Mouse (Mus musculus): Measurements from ENCODE around the gene Rad51b.

Gene Rad51b

GRCm38 (mm10) chr12:79535532-79536437 lies 238.7 kb downstream of the Rad51b start:
- DNase-seq, result no peak

- no peak for DNase-seq
Observed at GRCm38 (mm10) chr12:79540176-79540575, 243.1 kb downstream of the Rad51b start.

GRCm38 (mm10) chr12:79541581-79541980 lies 244.5 kb downstream of the Rad51b start:
- DNase-seq, result peak; percentile 70 to 92

GRCm38 (mm10) chr12:79545063-79545462 lies 248.0 kb downstream of the Rad51b start:
- DNase-seq, result no peak

DNA sequence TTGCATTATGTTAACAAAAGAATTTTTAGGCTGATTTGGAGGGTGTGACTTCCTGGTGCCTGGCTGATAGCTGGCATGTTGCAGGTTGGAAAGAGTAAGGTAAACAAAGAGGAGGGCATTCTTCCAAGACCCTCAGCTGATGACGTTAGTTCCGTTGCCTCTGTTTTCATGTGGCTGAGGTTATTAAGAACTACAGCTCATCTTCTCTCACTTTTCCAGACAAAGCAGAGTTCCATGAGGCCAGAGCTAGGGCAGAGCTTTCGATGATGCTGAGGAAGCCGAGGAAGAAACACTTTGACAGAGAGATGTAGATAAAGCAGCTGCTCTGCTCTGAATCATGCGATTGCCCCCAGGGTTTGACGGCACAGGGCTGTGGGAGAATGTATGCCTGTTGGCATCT lies 250.5 kb downstream of the Rad51b start:
- DNase-seq, result no peak

GRCm38 (mm10) chr12:79548607-79549330 lies 251.7 kb downstream of the Rad51b start:
- DNase-seq, result peak; percentile 51 to 67

- no peak for DNase-seq
Observed at GRCm38 (mm10) chr12:79550049-79550682, 253.1 kb downstream of the Rad51b start.

DNA sequence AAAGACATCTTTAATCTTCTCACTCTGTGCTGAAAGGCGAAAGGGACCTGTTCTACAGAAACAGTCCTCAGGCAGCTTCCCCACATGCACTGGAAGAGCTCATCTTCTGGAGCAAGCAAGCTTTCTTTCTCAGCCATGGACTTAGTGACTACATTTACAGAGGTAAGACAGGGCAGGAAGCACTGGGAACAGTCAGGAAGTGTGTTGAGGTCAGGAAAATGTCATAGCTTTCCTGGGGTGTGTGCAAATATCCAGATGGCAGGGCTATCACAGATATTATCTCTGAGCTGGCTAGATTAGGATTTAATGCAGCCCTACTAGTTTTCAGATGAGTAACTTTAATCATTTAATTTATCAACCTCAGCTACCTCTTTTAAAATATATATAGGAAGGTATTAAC lies 254.2 kb downstream of the Rad51b start:
- peak in 1 of 2 experiments; percentile 43 for DNase-seq

- no peak for DNase-seq
Observed at GRCm38 (mm10) chr12:79553056-79553455, 256.0 kb downstream of the Rad51b start.

DNA sequence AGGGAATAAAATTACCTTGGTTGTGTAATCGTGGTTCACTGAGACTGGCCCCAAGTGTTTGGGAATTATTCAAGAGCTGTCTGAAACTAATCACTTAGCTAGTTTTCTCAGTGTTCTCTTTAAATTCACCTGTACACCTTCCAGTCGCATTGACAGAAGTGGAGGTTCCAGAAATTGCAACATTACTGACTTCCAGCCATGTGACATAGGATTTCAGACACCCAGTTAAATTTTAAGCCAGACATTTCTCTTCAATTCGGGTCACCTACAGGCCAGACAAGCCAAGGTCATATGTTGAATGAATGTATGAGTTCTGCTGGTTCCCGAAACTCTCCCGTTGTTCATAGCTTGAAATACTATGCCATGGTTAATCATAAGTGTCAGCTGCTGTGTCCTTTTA lies 260.8 kb downstream of the Rad51b start:
- DNase-seq, result peak; percentile 34 to 86

DNA sequence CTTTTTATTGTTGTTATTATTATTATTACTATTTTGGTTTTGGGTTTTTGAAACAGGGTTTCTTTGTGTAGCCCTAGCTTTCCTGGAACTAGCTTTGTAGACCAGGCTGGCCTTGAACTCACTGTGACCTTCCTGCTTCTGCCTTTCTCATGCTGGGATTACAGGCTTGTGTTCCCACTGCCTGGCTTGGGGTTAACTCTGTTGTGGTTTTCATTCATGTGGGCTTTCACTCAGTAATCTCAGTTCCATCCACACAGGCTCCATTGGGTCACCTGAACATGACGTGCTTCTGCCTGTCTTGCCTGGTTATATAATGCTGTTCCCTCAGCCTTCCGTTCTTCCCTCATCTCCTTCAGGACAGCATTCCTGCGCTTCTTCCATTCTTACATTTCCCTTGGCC lies 261.6 kb downstream of the Rad51b start:
- DNase-seq, result no peak

- no peak for DNase-seq
Observed at GRCm38 (mm10) chr12:79559410-79560015, 262.4 kb downstream of the Rad51b start.

DNA sequence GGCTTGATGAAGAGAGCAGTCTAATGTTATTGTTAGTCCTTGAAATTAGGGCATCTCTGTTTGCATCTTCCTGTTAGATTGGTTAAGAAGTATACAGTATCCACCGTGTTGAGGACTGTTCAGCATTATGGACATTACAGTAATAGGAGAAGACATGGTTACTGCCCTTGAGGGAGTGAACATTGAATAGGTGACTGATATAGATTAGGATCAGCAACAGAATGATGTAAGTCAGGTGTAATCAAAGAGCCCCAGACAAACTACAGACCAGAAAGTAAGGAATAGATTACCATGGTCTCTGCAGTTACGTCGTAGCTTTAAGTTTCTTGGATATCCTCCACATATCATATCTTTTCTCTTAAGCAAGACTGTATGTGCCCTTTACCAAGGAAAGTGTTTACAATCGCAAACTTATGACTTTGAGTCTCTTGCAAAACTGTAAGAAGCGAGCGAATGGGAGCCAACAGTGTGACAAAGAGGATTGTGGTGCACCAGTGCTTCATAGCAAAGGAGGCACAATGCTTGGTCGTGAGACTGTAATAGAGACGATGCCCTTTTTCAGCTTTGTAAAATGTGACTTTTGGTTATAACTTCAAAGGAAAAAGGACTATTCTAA lies 263.1 kb downstream of the Rad51b start:
- no peak for DNase-seq

DNA sequence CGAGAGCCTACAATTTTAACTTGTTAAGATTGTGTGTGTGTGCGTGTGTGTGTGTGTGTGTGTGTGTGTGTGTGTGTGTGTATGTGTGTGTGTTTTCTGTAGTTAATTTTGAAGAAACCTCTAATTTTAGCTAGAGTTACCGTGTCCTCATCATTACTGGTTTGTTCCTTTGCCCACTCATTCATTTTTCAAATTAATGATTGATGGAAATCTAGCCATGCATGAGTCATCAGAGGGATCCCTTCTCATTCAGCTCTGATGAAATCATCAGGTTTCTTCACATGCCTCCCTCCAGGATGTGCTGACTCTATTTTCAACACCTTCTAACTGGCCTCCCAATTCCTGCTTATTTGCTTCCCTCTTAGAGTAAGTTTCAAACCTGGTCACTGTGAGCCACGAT lies 263.8 kb downstream of the Rad51b start:
- peak in 1 of 2 experiments; percentile 72 for DNase-seq

GRCm38 (mm10) chr12:79574159-79575040 lies 277.3 kb downstream of the Rad51b start:
- DNase-seq, result no peak

DNA sequence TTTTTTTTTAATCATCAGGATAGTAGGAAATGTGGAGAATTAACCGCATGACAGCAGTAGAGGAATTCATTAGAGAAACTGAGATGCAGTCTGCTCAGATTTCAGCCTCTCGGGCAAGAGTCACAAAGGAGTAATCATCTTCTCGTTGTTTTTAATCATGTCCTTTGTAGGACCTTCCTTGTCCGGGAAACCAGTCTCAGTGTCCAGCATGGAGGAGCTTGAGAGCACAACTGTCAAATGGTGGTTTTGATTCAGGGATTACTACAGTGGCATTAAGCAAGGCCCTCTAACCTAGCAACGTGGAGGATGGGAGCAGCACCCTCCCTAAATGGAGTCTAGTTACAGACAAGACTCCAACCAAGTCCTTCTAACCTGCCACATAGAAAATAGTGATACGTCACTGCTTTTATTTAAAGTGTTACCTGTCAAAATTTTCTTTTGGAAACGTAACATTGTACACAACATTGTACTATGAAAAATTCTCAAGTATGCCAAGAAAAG lies 278.0 kb downstream of the Rad51b start:
- DNase-seq, result no peak

- DNase-seq, result no peak
Observed at GRCm38 (mm10) chr12:79577525-79577924, 280.4 kb downstream of the Rad51b start.

DNA sequence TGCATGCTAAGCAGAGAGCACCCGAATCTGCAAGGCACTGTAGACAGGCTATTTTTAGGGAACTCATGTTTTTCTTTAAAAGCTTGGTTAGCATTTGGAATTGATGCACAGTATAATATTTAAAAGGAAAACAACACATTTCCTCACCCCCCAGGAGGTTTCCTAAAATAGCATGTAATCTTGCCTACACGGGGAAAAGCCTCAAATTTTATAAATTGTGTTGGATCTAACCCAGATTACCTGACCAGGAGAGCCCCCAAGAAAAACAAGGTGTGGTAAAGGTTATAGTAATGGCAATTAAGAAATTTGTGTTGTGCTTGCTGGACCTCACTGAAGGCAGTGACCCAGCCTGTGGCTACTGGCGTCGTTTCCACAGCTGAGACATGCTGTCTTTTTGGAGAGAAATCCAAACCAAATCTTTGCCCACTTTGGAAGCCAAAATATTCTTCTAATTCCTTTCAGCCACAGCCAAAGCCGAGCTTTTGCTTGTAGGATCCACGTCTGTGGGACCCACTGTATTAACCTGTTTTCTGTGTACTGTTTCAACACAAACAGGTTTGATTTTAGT lies 282.0 kb downstream of the Rad51b start:
- DNase-seq, result no peak

DNA sequence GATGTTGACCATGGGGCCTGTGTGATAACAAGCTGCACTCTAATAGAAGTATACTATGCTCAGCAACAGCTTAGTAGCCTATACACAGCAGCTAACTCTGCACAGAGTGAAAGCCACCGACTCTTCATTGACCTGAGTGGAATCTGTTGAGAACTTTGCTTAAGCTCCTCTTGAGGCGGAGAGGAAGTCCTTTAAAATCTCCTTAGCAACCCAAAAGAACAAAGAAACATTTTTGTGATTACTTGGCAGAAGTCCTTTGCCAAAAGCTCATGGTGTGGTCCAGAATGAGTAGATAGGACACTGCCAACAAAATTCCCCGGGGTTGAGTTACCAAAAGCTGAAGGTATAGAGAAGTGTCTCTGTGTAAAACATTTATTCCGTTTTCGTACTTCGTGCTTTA lies 282.8 kb downstream of the Rad51b start:
- DNase-seq, result no peak

DNA sequence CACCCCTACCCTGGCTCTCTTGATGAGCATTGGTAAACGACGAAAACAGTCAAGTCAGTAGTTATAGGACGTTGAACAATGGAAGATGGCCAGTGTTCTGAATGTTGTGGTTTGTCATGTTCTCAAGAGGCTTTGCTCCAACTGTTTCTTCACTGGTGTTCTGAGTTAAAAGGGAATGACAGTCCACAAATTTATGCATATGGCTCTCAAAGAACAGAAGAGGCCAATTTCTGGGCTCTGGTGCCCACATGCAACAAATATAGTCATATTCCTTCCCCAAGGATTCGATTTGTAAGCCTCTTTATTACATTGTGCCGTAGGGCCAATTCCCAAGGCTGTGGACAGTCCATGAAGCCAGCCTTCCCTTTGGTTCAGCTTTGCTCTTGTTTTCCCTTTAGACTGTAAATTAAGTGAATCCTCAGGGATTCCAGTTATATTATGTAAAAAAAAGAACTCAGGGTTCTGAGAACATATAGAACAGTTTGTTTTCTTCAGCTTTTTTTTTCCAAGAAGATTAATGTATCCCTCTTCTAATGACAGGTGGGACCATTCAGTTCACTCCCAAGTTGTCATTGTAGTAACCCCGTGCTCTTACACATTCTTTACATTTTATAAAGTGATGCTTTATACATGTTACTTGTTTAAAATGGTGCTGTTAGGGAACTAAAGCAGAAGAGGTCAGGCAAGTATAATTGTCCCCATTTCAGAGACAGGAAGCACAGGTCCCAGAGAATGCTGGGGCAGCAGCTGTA lies 287.6 kb downstream of the Rad51b start:
- no peak for DNase-seq

All from kidney, postnatal 36 days (tissue).